Mouse (Mus musculus): ENCODE measurements around the gene Akr1c19.
"Not testable (repeated sequence)": the region's sequence is repeated elsewhere in the genome, so short reads cannot be mapped to it uniquely, and the experiment has no call there.

The Akr1c19 gene

GRCm38 (mm10) chr13:4228441-4228840, at the start of gene Akr1c19:
Gene Akr1c19, plus strand, starts transcription at chr13:4228700.
- no peak for DNase-seq

- DNase-seq, result not testable (repeated sequence)
Measured at GRCm38 (mm10) chr13:4181321-4181720, 47.2 kb upstream of the Akr1c19 start.

GRCm38 (mm10) chr13:4183116-4183515, 45.4 kb upstream of the Akr1c19 start:
- DNase-seq, result no peak

GRCm38 (mm10) chr13:4186641-4187411, 41.7 kb upstream of the Akr1c19 start:
- DNase-seq, result peak; percentile 8

- DNase-seq, result peak; percentile 22
Measured at GRCm38 (mm10) chr13:4188174-4188573, 40.3 kb upstream of the Akr1c19 start.

GRCm38 (mm10) chr13:4190904-4191303, 37.6 kb upstream of the Akr1c19 start, which contains the start of gene Akr1c13:
Gene Akr1c13, plus strand, starts transcription at chr13:4191150.
- DNase-seq, result peak; percentile 60

GRCm38 (mm10) chr13:4192511-4192910, 36.0 kb upstream of the Akr1c19 start:
- DNase-seq, result no peak

GRCm38 (mm10) chr13:4206147-4206903, 22.2 kb upstream of the Akr1c19 start:
- no peak for DNase-seq

- DNase-seq, result no peak
Measured at GRCm38 (mm10) chr13:4211560-4212299, 16.8 kb upstream of the Akr1c19 start.

- DNase-seq, result no peak
Measured at GRCm38 (mm10) chr13:4212309-4212708, 16.2 kb upstream of the Akr1c19 start.

- DNase-seq, result not testable (repeated sequence)
Measured at GRCm38 (mm10) chr13:4215496-4215895, 13.0 kb upstream of the Akr1c19 start.

- no peak for DNase-seq
Measured at GRCm38 (mm10) chr13:4230841-4231623, 2.5 kb downstream of the Akr1c19 start.

- DNase-seq, result no peak
Measured at GRCm38 (mm10) chr13:4233135-4233534, 4.6 kb downstream of the Akr1c19 start.

- DNase-seq, result peak; percentile 60
Measured at GRCm38 (mm10) chr13:4233536-4234172, 5.2 kb downstream of the Akr1c19 start.

GRCm38 (mm10) chr13:4244861-4245559, 16.5 kb downstream of the Akr1c19 start:
- peak; percentile 59 for DNase-seq

- no peak for DNase-seq
Measured at GRCm38 (mm10) chr13:4249347-4249746, 20.8 kb downstream of the Akr1c19 start.

- not testable (repeated sequence) for DNase-seq
Measured at GRCm38 (mm10) chr13:4256894-4257293, 28.4 kb downstream of the Akr1c19 start.

- DNase-seq, result no peak
Measured at GRCm38 (mm10) chr13:4257349-4257748, 28.8 kb downstream of the Akr1c19 start.

- DNase-seq, result no peak
Measured at GRCm38 (mm10) chr13:4264612-4265011, 36.1 kb downstream of the Akr1c19 start.

- DNase-seq, result no peak
Measured at GRCm38 (mm10) chr13:4265047-4265446, 36.5 kb downstream of the Akr1c19 start.

- DNase-seq, result not testable (repeated sequence)
Measured at GRCm38 (mm10) chr13:4265455-4265854, 37.0 kb downstream of the Akr1c19 start.

Data from kidney, adult 18-20 months (tissue).